In the genomic region with DNA sequence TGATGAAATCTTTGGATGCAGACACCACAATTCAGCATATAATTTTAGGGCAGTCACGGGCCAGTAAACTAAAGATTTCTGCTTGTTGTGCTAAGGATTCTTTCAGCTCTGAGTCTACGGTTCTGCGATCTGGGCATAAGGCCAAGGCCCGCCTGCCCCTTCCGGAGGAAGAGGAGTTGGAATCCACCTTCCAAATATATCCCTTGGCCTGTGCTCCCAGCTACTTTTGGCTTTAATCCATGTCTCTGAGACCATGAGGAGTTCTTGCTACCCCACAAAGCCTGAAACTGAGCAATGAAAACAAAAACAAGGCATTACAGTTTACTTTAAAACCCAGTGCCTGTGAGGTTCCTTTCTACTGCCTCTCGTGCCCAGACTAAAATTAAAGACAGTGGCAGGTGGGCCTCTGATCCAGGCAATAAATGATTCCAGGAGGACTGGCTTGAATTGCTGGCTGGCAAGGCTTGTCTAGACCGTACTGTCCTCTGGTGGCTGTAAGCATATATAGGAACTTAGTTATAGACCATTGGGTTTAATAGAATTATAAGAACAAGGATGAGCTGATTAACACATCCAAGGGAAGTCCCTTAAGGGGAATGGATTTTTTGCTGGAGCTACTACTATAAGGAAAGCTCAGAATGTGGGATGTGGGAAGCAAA, we compare ENCODE assay signal across 8 mouse cellular contexts.
DNase-seq lines count a peak whose midpoint lies in the region; ATAC-seq lines count a peak whose summit lies in the region.

No protein-coding gene starts in this region.

- no peaks in the 10 kb centered on the region for H3K27me3 ChIP-seq in embryonic facial prominence, embryonic 14.5 days (replicated peaks; ENCODE audit: control insufficient read depth, insufficient read depth, low read length)

- DNase-seq in frontal cortex, adult 2 months (ENCODE audit: extremely low spot score in 1 of 2, low spot score in 1 of 2), result no peak
- peak; percentile 19 for DNase-seq in Muller cell, postnatal 12 days (ENCODE audit: inconsistent ontology term)
- peak; percentile 76 for DNase-seq in embryonic facial prominence, embryonic 14.5 days (ENCODE audit: low spot score)
- DNase-seq in lung, postnatal 25 days (ENCODE audit: low spot score), result peak; percentile 42
- no peak for DNase-seq in spleen, postnatal 14 days (ENCODE audit: low spot score in 2 of 2)

- WGBS in embryonic facial prominence, embryonic 14.5 days, result 48% methylated on average over 7 of the region's 7 CpGs

- ATAC-seq in frontal cortex, adult (ENCODE audit: low TSS enrichment), result peak; percentile 40; the same call in 1 of the 2 replicates
- peak; percentile 72 for ATAC-seq in embryonic facial prominence, embryonic 14.5 days (ENCODE audit: low read depth)
- ATAC-seq in hematopoietic stem cell, adult 5-6 weeks (replicated peaks in 1 of 2; ENCODE audit: insufficient read depth in 1 of 2, low FRiP score in 2 of 2, low TSS enrichment in 1 of 2, low read depth in 1 of 2, poor library complexity in 2 of 2, severe bottlenecking in 2 of 2), result peak; percentile 69 to 71
- no peak for ATAC-seq in activated CD4-positive, CD25-positive, alpha-beta regulatory T cell, adult 4 months

- H3K4me2 ChIP-seq in embryonic facial prominence, embryonic 14.5 days (ENCODE audit: low read depth, low read length), result no peak overlapping the region

- H3K36me3 ChIP-seq in embryonic facial prominence, embryonic 14.5 days (ENCODE audit: control insufficient read depth, insufficient read depth, low read length), result no peaks in the 10 kb centered on the region

- H3K4me3 ChIP-seq in embryonic facial prominence, embryonic 14.5 days (ENCODE audit: low read depth, low read length), result no peak overlapping the region

- no peak overlapping the region for H3K27ac ChIP-seq in embryonic facial prominence, embryonic 14.5 days (replicated peaks; ENCODE audit: low read depth, low read length)

- no peaks in the 10 kb centered on the region for H3K9me3 ChIP-seq in embryonic facial prominence, embryonic 14.5 days (ENCODE audit: control insufficient read depth, low read length)

- H3K4me1 ChIP-seq in embryonic facial prominence, embryonic 14.5 days (ENCODE audit: control insufficient read depth, insufficient read depth, low read length), result no peaks in the 10 kb centered on the region

- H3K9ac ChIP-seq in embryonic facial prominence, embryonic 14.5 days (ENCODE audit: low read depth, low read length), result no peak overlapping the region

Comparison
In these comparisons a context has a peak if more than half of its experiments do, and no peak if none do; other contexts are left out.
1. DNase-seq: peak in Muller cell, postnatal 12 days (single experiment), embryonic facial prominence, embryonic 14.5 days (single experiment) and lung, postnatal 25 days (single experiment); none in frontal cortex, adult 2 months (0 of 2) and spleen, postnatal 14 days (0 of 2).